Mouse (Mus musculus) right cerebral cortex, postnatal 36 days (tissue): ENCODE data around the gene Gabrd.
A peak's percentile ranks its signal among the peaks of the same experiment; 100 is the strongest.
"Not testable (repeated sequence)": the region's sequence is repeated elsewhere in the genome, so short reads cannot be mapped to it uniquely, and the experiment has no call there.

Experiments used
- DNase-seq, 2 experiments: peaks; one replicate each; pipeline ENCODE4 v3.0.0; 2022; ENCODE audit warnings: low spot score in 2 of 2, mixed read lengths in 1 of 2

Gabrd gene

DNA sequence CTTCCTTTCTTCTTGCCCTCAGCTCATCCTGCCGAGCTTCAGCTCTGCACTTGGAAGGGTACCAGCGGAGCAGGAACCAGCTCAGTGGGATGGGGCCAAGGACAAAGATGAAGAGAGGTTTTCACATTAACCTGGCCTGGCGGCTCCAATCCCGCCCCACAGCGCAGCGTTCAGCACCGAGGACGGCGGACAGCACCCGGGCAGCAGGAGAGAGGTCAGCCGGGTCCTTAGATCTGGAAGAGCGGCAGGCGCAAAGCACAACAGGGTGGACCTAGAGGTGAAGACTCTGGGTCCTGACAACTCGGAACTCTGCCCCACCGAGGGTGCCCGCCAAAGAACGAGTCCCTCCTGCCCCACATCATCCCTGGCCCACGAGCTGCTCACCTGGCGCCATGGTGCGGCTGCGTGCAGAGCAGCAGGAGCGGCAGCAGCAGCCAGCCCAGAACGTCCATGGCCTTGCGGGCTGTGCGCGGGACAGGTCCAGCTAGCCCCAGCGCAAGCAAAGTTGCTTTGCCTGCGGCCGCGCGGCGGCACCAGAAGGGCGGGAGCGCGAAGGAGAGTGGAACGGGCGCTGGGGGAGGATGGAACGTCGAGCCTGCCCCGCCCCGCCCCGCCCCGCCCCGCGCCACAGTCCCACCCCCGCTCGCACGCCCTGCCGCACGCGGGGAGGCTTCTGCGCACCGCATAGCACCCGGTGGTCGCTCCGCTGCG, at the start of gene Gabrd:
Gene Gabrd, minus strand, starts transcription at position 602 of the 711 bp plus-strand sequence.
- DNase-seq, result peak; percentile 27 to 47

- DNase-seq, result no peak
These were observed 44.9 kb upstream of the Gabrd start for GRCm38 (mm10) chr4:155442808-155443207.

GRCm38 (mm10) chr4:155433993-155434392, 36.1 kb upstream of the Gabrd start:
- DNase-seq, result no peak

- peak in 1 of 2 experiments; percentile 20 for DNase-seq
These were observed 34.4 kb upstream of the Gabrd start for GRCm38 (mm10) chr4:155432358-155432757.

GRCm38 (mm10) chr4:155429202-155429601, 31.3 kb upstream of the Gabrd start:
- DNase-seq, result no peak

- no peak for DNase-seq
These were observed 30.5 kb upstream of the Gabrd start for GRCm38 (mm10) chr4:155428442-155428841.

- DNase-seq, result no peak
These were observed 28.4 kb upstream of the Gabrd start for GRCm38 (mm10) chr4:155426272-155426671.

DNA sequence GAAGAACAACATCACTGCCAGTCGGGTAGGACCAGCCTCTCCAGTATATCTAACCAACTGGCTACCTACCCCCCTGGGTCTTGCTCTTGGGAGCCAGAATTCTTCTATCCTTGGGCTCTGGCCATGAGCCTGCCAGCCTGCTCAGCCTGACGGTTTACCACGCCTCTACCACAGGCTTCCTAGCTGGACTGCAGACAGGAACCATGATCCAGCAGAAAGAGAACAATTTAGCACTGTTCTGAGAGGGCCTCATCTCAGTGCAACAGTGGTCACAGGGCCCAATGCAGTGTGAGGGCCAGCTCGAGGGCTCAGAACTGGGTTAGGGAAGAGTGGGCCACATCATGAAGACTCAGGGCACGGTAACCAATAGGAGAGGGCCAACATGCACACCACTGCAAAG, 26.1 kb upstream of the Gabrd start:
- no peak for DNase-seq

DNA sequence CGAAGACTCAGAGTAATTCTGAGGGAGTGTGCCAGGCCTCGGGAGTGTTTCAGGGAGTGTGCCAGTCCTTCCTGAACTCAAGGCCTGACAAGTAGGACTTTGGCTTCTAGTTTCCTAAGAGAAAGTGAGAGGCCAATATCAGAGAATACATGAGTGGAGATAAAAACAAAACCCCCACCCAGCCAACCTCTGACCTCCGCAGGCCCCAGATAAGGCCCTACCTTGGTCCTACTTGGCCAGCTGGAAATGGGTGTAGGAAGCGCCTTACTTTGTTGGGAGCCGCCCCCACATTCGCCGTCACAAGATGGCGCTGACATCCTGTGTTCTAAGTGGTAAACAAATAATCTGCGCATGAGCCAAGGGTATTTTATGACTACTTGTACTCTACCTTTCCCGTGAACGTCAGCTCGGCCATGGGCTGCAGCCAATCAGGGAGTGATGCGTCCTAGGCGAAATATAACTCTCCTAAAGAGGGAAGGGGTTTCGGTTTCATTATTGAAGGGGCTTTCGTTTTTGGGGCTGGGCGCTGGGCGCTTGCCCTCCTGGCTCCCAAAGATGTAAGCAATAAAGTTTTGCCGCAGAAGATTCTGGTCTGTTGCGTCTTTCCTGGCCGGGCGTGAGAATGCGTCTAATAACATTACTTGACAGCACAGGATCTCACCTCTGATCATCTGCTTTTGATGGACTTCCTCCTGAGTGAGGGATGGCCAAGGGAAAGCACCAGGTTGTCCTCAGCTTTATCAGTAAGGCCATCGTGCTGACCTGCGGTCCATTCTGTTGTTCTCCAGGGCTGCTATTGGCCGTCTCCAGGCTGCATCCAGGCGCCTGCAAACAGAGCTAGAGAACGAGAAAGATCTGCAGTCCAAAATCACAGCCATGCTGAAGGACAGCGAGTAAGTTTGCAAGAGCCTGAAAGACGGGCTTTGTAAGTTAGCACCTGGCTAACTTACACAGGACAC, 23.8 kb upstream of the Gabrd start:
- not testable (repeated sequence) for DNase-seq

GRCm38 (mm10) chr4:155420137-155420536, 22.2 kb upstream of the Gabrd start:
- no peak for DNase-seq

GRCm38 (mm10) chr4:155414656-155415235, 16.8 kb upstream of the Gabrd start:
- DNase-seq, result no peak

DNA sequence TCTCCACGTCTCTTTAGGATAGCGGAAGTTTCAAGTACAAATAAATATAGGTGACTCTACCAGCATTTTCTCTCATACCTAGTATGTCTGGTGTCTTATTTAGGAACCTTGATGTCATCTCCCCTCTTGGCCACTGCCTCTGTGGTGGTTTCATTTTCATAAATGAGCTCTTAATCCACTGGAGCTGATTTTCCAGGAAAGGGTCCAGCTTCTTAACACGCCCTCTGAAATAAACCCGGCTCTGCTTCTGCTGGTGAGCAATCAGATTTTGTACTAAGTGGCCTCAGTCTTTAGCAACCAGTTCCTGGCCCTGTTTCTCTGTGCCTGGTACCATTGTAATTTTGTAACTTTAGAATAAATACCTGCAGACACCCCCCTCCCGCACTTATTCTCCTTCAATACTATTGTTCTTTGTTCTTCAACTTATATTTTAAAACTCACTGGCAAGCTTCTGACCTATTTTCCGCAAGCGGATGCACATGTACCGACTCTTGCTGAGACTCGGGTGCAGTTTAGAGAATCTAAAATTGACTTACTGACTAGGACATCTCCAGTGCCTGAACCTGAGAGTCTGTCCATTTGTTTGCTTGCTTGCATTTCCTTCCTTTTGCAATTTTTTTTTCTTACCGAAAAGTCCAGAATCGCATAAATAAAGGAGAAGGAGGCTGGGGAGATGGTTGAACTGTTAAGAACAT, 15.9 kb upstream of the Gabrd start:
- no peak for DNase-seq

DNA sequence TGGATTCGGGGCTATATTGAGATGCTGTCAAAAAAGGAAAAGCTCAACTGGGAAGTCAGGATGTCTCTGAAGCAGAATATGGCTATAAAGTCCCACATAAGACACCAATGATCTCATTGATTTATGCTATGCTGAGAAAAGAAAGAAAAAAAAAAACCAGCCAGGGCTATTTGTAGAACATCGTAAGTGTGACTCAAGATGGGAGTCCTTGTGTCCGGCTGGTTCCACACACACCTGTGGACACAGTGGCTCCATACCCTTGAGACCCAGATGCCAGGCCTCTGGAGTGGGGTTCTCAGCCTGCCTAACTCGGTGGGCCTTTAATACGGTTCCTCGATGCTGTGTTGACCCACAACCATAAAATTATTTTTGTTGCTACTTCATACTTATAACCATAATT, 14.2 kb upstream of the Gabrd start:
- DNase-seq, result no peak

DNA sequence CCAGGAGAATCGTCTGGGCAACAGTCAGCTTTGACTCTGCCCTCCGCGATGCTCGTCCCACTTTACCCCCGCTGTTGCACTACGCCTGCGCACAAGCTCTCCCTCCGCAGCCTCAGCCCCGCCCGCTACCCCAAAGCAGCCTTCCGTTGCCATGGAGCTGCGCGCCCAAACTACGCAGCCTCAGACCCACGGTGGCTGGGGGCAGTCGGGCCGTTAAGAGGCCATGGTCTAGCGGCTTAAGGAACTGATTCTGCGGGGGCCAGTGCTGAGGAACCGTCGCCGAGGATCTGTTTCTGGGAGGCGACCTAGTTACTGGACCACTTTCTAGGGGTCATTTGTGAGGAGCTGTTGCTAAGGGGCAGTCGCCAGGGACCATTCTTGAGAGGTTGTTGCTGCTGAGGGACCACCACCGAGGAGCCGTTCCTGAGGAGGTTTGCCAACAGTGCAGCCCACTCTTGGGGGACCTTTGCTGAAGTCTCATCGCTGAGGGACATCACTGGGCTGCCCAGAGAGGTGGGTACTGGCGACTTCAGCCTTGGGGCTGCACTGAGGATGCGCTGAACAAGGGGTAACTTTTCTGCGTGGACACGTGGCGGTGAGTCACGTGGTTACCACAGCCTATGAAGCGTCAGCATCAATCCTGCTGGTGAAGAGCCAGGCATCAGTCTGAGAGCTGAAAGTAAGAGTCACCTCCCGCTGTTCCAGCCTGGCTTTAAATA, 11.3 kb upstream of the Gabrd start, which contains the start of gene Cfap74:
Gene Cfap74, plus strand, starts transcription at position 133 of the 719 bp plus-strand sequence.
- peak; percentile 82 to 85 for DNase-seq

GRCm38 (mm10) chr4:155408695-155409057, 10.8 kb upstream of the Gabrd start:
- no peak for DNase-seq

DNA sequence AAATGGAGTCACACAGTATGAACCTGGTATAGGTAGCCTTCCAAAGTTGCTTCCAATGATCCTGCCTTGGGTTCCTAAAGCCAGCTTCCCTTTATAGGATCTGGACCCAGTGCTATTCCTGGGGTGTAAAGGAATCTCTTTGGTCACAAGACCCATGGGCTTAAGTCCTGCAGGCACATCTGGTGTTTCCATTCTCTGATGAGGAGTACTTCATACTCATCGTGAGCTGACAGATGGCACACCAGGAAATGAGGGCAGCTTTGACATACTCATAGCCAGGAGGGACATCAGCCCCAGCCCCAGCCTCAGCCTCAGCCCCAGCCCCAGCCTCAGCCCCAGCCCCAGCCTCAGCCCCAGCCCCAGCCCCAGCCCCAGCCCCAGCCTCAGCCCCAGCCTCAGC, 4.6 kb upstream of the Gabrd start:
- no peak for DNase-seq

GRCm38 (mm10) chr4:155401121-155401520, 3.2 kb upstream of the Gabrd start:
- no peak for DNase-seq

- no peak for DNase-seq
These were observed 269 bp upstream of the Gabrd start for GRCm38 (mm10) chr4:155398222-155398540.

DNA sequence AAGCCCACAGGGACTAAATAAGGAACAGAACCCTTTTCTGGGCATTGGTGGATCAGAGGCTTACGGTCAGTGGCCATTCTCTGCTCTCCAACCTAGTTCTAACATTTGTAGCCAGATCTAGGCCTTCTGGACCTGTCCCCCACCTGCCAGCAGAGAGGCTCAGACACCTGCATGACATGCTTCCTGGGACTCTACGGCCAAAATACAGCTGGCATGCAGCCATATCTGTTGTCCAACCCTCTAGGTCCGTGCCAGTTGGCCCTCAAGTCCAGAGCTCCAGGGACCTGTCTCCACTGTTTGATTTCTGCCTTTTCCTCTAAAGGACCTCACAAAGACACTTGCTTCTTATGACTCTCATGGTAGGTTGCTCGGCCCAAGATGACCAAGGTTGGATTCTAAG, 1.2 kb downstream of the Gabrd start:
- DNase-seq, result no peak

DNA sequence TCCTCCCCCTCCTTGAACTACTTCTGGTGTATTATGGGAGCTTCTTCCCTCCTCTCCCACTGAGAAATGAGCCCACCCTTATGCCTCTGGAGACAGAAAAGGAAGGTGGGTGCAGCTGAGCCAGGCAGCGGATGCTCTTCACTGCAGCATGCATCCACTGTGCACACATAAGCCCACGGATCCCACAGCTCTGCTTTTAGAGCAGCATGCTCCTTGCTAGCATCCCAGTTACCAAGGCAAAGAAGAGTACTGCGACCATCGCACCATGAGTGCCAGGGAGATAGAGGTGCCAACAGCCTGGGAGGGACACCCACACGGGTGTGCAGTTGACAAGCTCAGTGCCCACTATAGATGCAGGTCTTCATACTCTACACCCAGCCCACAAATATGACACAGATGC, 2.4 kb downstream of the Gabrd start:
- DNase-seq, result peak; percentile 69 to 85

DNA sequence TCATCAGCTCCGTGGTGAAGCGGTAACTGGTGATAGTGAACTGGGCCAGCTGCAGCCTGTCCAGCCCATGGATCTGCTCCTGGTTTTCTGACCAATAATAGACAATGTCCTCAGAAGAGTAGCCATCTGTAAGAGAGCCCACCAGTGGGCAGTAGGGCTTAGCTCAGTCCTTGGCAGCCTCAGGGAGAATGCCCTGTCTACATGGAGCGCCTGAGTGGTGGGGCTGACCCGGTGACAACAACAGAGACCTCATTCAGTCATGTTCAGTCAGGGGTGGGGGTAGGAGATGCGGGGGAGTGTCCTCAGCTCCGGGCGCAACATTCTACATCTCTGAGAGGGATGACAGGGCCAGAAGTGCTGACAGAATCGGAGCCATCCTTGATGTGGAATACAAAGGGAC, 10.7 kb downstream of the Gabrd start:
- no peak for DNase-seq
